Mouse (Mus musculus) retina, adult 2 months (tissue): ENCODE measurements around the gene Fam160a1.

ENCODE experiments used
- DNase-seq: peaks from one replicate; pipeline ENCODE4 v3.0.0-alpha.2; 2012; ENCODE audit warnings: low read depth, low spot score

The Fam160a1 gene

GRCm38 (mm10) chr3:85748863-85749262 lies 68.2 kb downstream of the Fam160a1 start:
- no peak for DNase-seq

DNA sequence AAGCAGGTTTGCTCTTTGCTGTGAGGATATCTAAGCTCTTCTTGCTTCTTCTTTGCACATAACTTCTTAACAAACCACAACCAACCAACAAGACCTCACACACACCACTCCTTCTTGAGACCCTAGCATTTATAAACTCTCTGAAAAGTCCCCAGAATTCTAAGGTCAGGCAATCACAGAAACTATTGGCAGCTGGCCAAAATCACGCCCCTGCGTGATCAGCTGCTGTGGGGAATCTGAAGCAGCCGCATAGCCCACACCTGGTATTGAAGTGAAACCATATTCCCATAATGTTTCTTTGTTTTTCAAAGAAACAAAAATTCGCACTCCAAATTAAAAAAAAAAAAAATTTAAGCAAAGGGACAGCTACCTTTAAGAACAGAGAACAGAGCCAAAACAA lies 71.0 kb downstream of the Fam160a1 start:
- no peak for DNase-seq

GRCm38 (mm10) chr3:85741767-85742166 lies 75.3 kb downstream of the Fam160a1 start:
- DNase-seq: no peak

DNA sequence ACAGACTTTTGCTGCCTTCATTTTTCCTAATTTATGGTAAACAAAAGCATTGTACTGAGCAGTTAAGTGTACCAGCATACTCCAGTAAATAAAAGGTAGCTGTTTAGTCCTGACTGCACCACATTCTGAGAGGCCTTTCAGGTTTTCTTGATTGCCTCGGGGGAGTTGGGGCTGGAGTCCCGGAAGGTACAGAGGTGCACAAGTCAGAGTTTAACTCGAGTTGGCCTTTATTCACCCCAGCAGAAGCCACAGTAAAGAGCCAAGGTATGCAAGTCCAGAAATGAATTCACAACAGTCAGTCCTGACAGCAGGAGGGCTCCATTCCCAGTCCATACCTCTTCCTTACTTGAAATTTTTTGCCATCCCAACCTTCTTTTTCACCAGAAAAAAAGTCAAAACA lies 78.5 kb downstream of the Fam160a1 start:
- DNase-seq: no peak

DNA sequence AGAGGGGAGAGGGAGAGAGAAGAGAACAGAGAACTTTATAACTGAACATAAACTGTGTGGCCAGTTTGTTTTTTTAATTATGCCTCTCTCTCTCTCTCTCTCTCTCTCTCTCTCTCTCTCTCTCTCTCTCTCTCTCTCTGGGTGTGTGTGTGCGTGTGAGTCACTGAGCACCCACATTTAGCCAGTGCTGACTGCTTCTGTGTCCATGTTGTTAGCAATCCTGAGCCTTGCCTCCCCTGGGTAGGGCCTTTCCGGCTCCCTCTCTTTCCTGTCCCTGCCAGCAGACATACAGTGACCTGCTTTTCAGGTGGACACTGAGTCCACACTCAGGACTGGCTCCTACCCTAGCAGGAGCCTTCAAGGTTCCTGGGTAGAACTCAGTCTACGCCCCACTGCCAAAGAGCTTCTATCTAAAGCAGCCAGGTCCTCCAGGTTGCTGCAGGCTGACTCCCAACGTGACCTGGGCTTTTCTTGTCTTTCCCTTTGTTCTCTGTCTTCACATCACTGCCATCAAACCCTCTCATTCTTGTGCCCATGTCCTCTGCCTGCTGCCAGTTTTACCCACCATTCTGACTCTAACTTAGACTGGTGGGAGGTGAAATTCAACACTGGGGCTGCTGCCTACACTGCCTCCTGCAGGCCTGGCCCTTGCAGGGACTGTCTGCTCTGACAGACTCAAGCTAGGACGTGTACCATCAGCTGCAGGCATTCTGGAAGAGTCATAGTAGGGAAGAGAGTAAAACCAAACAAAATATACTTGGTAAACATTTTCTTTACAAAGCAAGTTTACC lies 83.0 kb downstream of the Fam160a1 start:
- no peak for DNase-seq

GRCm38 (mm10) chr3:85727171-85727570 lies 89.9 kb downstream of the Fam160a1 start:
- DNase-seq: no peak

- DNase-seq: no peak
Observed at GRCm38 (mm10) chr3:85725971-85726370, 91.1 kb downstream of the Fam160a1 start.

- no peak for DNase-seq
Observed at GRCm38 (mm10) chr3:85725110-85725509, 92.0 kb downstream of the Fam160a1 start.

- DNase-seq: no peak
Observed at GRCm38 (mm10) chr3:85722581-85722980, 94.5 kb downstream of the Fam160a1 start.

DNA sequence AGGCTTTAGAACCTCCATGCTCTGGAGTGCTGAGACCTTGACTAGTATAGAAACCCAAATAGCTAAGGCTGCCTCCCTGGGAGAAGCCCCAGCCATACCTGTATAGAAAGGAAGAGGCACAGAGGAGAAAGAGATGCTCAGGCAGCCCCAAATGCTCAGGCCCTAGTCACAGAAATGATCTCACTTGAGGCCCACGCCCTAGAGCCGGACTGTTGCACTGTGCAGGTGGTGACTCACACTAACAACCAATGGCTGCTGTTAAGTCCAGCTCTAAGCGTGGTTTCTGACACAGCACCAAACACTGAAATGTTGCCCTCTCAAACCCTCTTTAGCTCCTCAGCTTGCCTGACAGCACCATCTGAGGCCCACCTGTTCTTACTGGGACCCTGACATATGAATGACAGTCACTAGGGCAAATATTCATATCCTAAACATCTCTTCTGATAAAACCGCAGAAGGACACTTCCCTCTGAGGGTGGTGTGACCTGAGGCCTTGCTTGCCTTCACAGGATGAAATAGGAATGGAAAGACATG lies 101.3 kb downstream of the Fam160a1 start:
- DNase-seq: no peak

- DNase-seq: no peak
Observed at GRCm38 (mm10) chr3:85713936-85714709, 103.0 kb downstream of the Fam160a1 start.

- DNase-seq: no peak
Observed at GRCm38 (mm10) chr3:85710695-85711094, 106.4 kb downstream of the Fam160a1 start.

- DNase-seq: peak; percentile 25
Observed at GRCm38 (mm10) chr3:85707421-85707820, 109.7 kb downstream of the Fam160a1 start.

DNA sequence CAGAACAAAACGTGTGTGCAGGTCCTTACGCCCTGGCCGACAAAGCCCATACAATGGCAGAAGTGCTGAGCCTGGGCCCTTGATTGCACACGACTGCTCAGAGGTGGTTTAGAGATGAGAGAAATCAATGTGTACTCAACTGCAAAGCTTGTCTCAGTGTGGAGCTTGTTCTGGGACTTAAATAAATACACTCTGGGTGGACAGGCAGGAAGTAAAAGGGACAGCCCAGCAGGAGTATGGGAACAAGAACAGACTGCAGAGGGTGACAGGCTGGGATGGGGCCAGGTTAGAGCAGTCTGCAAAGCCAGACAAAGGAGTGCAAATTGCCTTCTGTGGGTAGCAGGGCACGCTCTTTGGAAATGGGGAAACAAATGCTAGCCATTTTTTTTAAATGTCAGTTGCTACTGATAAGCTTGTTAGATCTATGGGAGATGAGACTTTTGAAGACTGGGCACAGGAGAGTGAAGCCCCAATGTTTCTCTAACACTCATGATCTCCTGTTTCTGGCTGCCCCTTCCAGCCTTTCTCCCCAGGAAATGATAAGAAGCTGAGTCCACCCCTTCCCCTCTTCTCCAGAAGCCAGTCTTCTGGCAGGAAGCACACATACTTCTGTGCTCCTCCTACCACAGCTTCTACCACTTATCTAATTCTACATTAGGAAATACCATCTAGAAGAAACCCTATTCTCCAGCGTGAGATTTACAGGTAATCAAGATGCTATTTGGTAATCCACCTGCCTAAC lies 113.8 kb downstream of the Fam160a1 start:
- no peak for DNase-seq

DNA sequence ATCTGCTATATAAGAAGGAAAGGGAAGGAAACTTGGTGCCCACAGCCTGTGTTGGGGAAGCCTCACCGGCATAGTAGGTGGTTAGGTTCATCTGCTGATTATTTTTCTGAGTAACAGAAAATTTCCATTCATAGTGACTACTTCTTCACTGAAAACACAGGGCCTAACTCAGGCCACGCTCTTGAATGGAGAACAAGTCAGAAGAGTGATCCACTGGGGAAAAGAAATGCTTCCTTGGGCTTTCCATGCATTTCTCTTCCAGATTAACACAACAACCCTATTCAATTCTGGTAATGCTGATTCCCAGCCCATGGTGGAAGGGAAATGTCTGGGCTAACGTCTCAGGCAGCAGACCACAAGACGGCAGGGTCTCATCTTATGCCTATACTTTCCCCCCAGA lies 118.6 kb downstream of the Fam160a1 start:
- no peak for DNase-seq

DNA sequence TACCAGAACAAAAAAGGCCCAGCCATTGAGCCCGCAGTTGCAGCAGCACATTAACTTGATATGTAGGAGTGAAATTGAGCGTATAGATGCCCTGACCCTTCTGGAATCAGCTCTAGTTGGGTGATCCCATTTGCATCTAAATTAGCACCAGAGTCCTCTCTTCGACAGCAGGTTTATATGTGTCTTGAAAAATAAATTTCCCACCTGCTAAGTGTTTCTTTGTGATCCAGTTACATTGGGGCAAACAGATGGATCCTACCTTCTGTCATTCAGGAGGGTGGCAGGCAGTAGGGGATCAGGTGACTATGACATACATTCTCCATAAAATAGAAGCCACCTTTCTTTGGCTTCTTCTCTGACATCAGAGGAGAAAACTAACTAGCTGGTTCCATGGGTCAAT lies 122.0 kb downstream of the Fam160a1 start:
- DNase-seq: no peak

DNA sequence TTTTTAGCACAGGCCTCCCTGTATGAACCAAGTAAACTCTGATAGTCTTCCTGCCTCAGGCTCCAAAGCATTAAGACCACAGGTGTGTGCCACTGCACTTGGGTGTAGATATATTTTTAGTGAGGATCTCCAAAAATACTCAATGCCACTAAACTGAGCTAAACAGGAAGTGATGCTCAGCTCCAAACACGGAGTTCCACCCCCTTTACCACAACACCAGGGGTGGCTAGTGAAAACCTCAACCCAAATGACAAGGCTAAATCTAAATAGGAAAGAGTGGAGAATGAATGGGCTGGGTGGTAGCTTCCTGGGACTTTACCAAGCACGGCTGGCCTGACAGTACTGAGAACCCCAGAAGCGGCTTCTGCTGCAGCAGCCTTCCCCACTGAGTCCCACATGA lies 124.1 kb downstream of the Fam160a1 start:
- DNase-seq: no peak

DNA sequence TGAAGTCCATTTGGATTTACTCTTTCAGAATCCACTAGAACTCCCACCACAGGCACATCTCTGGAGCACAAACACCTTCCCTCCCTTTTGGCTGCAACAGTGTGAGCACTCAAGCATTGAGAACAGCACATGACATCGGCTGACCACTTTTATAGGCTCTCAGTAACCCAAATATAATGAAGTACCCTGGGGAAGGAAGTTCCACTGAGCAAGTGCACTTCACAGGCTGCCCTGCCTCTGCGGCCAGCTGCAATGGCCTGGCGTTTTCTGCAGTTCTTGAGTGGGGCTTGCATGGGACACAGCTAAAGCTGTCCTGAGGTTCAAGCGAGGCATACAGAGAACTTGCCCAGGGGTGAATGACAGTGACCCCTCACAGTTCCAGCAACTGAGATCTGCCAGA lies 126.0 kb downstream of the Fam160a1 start:
- DNase-seq: no peak

- DNase-seq: no peak
Observed at GRCm38 (mm10) chr3:85688341-85688740, 128.8 kb downstream of the Fam160a1 start.

- DNase-seq: no peak
Observed at GRCm38 (mm10) chr3:85685271-85685670, 131.8 kb downstream of the Fam160a1 start.

- DNase-seq: no peak
Observed at GRCm38 (mm10) chr3:85683618-85684017, 133.5 kb downstream of the Fam160a1 start.

GRCm38 (mm10) chr3:85681136-85681535 lies 136.0 kb downstream of the Fam160a1 start:
- peak; percentile 77 for DNase-seq
